In genomic region chr15:61536332-61536716, GRCm38 (mm10) we compare ENCODE assay signal across 21 mouse cellular contexts.
DNase-seq lines count a peak whose midpoint lies in the region; ATAC-seq and TF ChIP-seq lines count a peak whose summit lies in the region.
"Had no signal": no experiment of that assay in that cellular context is flagged by ENCODE, and none has a peak within 500 bp of the region (broad histone marks: within the 10 kb centered on the region; RNA-seq: fewer than 3 reads in every experiment).

No protein-coding gene starts in this region.

- H3K36me3 ChIP-seq in heart, postnatal 0 days (replicated peaks; ENCODE audit: control insufficient read depth, insufficient read depth, low read length): no peaks in the 10 kb centered on the region
- H3K36me3 ChIP-seq in stomach, embryonic 15.5 days: no peaks in the 10 kb centered on the region
- no peaks in the 10 kb centered on the region for H3K36me3 ChIP-seq in liver, embryonic 12.5 days
- H3K36me3 ChIP-seq: embryonic facial prominence, embryonic 15.5 days; forebrain, embryonic 12.5 days; G1E; hindbrain, embryonic 13.5 days had no signal

- H3K4me1 ChIP-seq in heart, postnatal 0 days (ENCODE audit: control insufficient read depth, insufficient read depth): 0 out of 2 replicates have a peak, but pooled peaks cover 4% of the 10 kb centered on the region
- H3K4me1 ChIP-seq in stomach, embryonic 15.5 days: 0 out of 2 replicates have a peak, but pooled peaks cover 3% of the 10 kb centered on the region
- no peaks in the 10 kb centered on the region for H3K4me1 ChIP-seq in liver, embryonic 12.5 days
- H3K4me1 ChIP-seq: hindbrain, embryonic 13.5 days had no signal

- no peak for TF ChIP-seq EP300 in heart, postnatal 0 days (IDR thresholded peaks at IDR 0.05; ENCODE audit: low read depth)

- H3K4me3 ChIP-seq in heart, postnatal 0 days (ENCODE audit: low read depth, low read length): no peak overlapping the region
- H3K4me3 ChIP-seq in stomach, embryonic 15.5 days (replicated peaks): no peak overlapping the region
- H3K4me3 ChIP-seq in liver, embryonic 12.5 days: no peak overlapping the region
- H3K4me3 ChIP-seq: embryonic facial prominence, embryonic 15.5 days; forebrain, embryonic 12.5 days; hindbrain, embryonic 13.5 days had no signal

- no peak for DNase-seq in heart, postnatal 0 days (ENCODE audit: low spot score)
- DNase-seq in heart, postnatal 10 days: no peak
- DNase-seq in fat pad, adult 2 months (ENCODE audit: extremely low read depth, low read depth, low spot score): peak; percentile 80
- DNase-seq in layer of hippocampus, postnatal 14 days (ENCODE audit: low spot score in 2 of 2): no peak
- DNase-seq: adrenal gland, adult 8-10 months; adrenal gland, postnatal 36 days; B cell, adult 2 months; cerebellum, adult 11 months; cerebellum, adult 8-10 months; cerebellum, postnatal 14 days; embryo, embryonic 11 days; gastrocnemius, postnatal 10 days had no signal

- H3K27ac ChIP-seq in heart, postnatal 0 days (ENCODE audit: low read depth): peak overlapping the region; percentile 5; the same call in 1 of the 2 replicates
- 0 out of 2 replicates have a peak overlapping the region, but pooled peaks have one; percentile 33 for H3K27ac ChIP-seq in stomach, embryonic 15.5 days
- H3K27ac ChIP-seq in liver, embryonic 12.5 days: no peak overlapping the region
- H3K27ac ChIP-seq: embryonic facial prominence, embryonic 15.5 days; forebrain, embryonic 12.5 days; hindbrain, embryonic 13.5 days; hindbrain, postnatal 0 days had no signal

- no peak for ATAC-seq in heart, postnatal 0 days (ENCODE audit: insufficient read depth, low read depth)
- no peak for ATAC-seq in stomach, embryonic 15.5 days (ENCODE audit: insufficient read depth, low FRiP score, low read depth)
- no peak for ATAC-seq in liver, embryonic 12.5 days
- ATAC-seq: CD4-positive, CD25-positive, alpha-beta regulatory T cell, adult 4 months; forebrain, embryonic 16.5 days; hindbrain, postnatal 0 days had no signal

- no peaks in the 10 kb centered on the region for H3K9me3 ChIP-seq in heart, postnatal 0 days (replicated peaks; ENCODE audit: control insufficient read depth, low read length)
- H3K9me3 ChIP-seq in stomach, embryonic 15.5 days: no peaks in the 10 kb centered on the region
- no peaks in the 10 kb centered on the region for H3K9me3 ChIP-seq in liver, embryonic 12.5 days (replicated peaks)
- H3K9me3 ChIP-seq: embryonic facial prominence, embryonic 15.5 days; forebrain, embryonic 12.5 days; G1E; hindbrain, embryonic 13.5 days had no signal

- no peaks in the 10 kb centered on the region for H3K27me3 ChIP-seq in heart, postnatal 0 days (ENCODE audit: control insufficient read depth, insufficient read depth, low read length)
- H3K27me3 ChIP-seq in stomach, embryonic 15.5 days (replicated peaks): no peaks in the 10 kb centered on the region
- H3K27me3 ChIP-seq in liver, embryonic 12.5 days (replicated peaks): no peaks in the 10 kb centered on the region
- H3K27me3 ChIP-seq: embryonic facial prominence, embryonic 15.5 days; forebrain, embryonic 12.5 days; hindbrain, embryonic 13.5 days had no signal

- H3K9ac ChIP-seq in heart, postnatal 0 days (replicated peaks; ENCODE audit: low read depth, low read length): no peak overlapping the region
- no peak overlapping the region for H3K9ac ChIP-seq in stomach, embryonic 15.5 days
- H3K9ac ChIP-seq in liver, embryonic 12.5 days: no peak overlapping the region
- H3K9ac ChIP-seq: embryonic facial prominence, embryonic 15.5 days; forebrain, embryonic 12.5 days; hindbrain, embryonic 13.5 days had no signal

- WGBS in heart, postnatal 0 days: 81% methylated on average over 2 of the region's 2 CpGs
- whole genome bisulfite sequencing in stomach, embryonic 15.5 days: 65% methylated on average over 2 of the region's 2 CpGs
- 67% methylated on average over 2 of the region's 2 CpGs for WGBS in liver, embryonic 12.5 days (ENCODE audit: insufficient replicate concordance)

- intact Hi-C loops in heart, postnatal 10 days (cut with DNase I): loop anchor here (10.0 kb wide), 1 partner anchor 382 kb away; no protein-coding TSS in a partner anchor

- H3K4me2 ChIP-seq in heart, postnatal 0 days (ENCODE audit: low read depth, low read length): no peak overlapping the region
- no peak overlapping the region for H3K4me2 ChIP-seq in stomach, embryonic 15.5 days
- H3K4me2 ChIP-seq in liver, embryonic 12.5 days: no peak overlapping the region
- H3K4me2 ChIP-seq: embryonic facial prominence, embryonic 15.5 days; forebrain, embryonic 12.5 days; hindbrain, embryonic 13.5 days had no signal

- TF ChIP-seq CTCF in heart, postnatal 0 days (IDR thresholded peaks at IDR 0.05; ENCODE audit: low read depth): no peak
